Mouse (Mus musculus) liver, embryonic 15.5 days (tissue): ENCODE results near the gene Ranbp17. TPM values are rescaled to one million over a fixed set of nuclear protein-coding genes. Genes with fewer than 3 reads are reported as not detected.
A peak's percentile ranks its signal among the peaks of the same experiment; 100 is the strongest.

Experiments
- ATAC-seq: fragments of 200-750 bp; cut with Nextera tagmentation; 2 replicates; pipeline ENCODE4 v1.8.0; 2017; ENCODE audit warnings: moderate number of reproducible peaks, mild to moderate bottlenecking, moderate library complexity; ENCODE audit not compliant: insufficient read depth
- H3K27ac ChIP-seq: fragments of 300-500 bp; sonication (generic); replicated peaks from 2 replicates; pipeline ENCODE4 v1.5.1; 2015; ENCODE audit warnings: mild to moderate bottlenecking, inconsistent platforms
- H3K27me3 ChIP-seq: fragments of 300-500 bp; sonication (generic); 2 replicates; pipeline ENCODE4 v1.6.1; 2015; ENCODE audit warnings: mild to moderate bottlenecking, inconsistent platforms
- H3K36me3 ChIP-seq: fragments of 300-500 bp; sonication (generic); replicated peaks from 2 replicates; pipeline ENCODE4 v1.6.1; 2015; ENCODE audit warnings: moderate library complexity, mild to moderate bottlenecking, inconsistent platforms
- H3K4me1 ChIP-seq: fragments of 300-500 bp; sonication (generic); replicated peaks from 2 replicates; pipeline ENCODE4 v1.6.1; 2015; ENCODE audit warnings: inconsistent platforms
- H3K4me2 ChIP-seq: fragments of 300-500 bp; sonication (generic); 2 replicates; pipeline ENCODE4 v1.6.1; 2015; ENCODE audit warnings: moderate library complexity, mild to moderate bottlenecking, inconsistent platforms
- H3K4me3 ChIP-seq: fragments of 300-500 bp; sonication (generic); replicated peaks from 2 replicates; pipeline ENCODE4 v1.5.1; 2015; ENCODE audit warnings: mild to moderate bottlenecking, inconsistent platforms
- H3K9ac ChIP-seq: fragments of 300-500 bp; sonication (generic); 2 replicates; pipeline ENCODE4 v1.6.1; 2015; ENCODE audit warnings: moderate library complexity, mild to moderate bottlenecking, inconsistent platforms
- H3K9me3 ChIP-seq: fragments of 300-500 bp; sonication (generic); replicated peaks from 2 replicates; pipeline ENCODE4 v1.6.1; 2016; ENCODE audit warnings: inconsistent platforms
- WGBS: fragments of 180-500 bp; shearing (Covaris S2); methylation state at CpG from one replicate; pipeline ENCODE4 v1.1.7; 2015; ENCODE audit warnings: mixed read lengths; ENCODE audit not compliant: insufficient replicate concordance; 5-methylcytosine and 5-hydroxymethylcytosine counted together
- polyA plus RNA-seq: library from polyadenylated mRNA; unstranded; fragments of >200 nt; fragmentation: Nextera tagmentation; extraction: Ambion mirVana; gene quantifications from 2 replicates; pipeline ENCODE4 v1.2.1, GENCODE M21; 2015

Gene Ranbp17
- polyA plus RNA-seq, 1 experiment from 2014 or later = 2.4 TPM

DNA sequence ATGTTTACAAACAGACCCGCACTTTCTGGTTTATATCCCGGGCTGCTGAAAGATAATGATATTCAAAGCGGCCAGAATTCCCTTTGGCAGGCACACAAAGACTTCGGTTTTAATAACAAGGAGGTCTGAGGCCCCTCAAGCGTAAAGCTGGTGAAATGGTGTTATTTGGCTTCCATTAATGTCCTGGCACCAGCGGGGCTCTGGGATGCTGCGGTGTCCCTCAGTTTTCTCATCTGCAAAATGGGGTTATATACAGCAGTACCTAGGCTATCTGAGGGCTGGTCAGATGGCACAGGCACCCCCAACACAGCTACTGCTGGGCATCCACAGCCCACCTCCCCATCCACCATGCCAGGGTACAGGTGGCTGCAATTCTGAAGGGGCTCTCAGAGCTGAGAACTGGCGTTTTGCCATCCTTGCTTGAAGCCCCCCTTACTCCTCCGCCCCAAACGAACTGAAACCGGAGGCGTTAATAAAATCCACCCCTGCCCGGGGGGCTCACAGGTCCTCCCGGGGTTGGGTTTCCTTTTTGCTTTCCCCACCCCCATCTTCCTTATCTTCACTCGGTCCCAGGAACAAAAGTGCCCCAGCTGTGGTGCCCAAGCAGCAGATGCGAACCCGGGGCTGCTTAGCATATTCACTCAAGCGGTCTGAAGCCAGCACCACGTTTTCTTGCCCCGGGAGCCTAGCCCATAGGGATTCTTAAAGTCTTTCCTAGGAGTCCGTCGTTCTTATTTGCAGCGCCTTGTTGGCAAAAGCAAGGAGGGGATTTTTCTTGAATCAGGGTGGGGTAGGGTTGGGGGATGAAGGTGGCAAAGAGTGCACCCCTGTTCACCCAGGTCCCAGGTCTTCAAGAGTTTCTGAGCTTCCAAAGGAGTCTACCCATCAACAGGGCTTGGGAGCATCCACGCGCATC lies 317.8 kb downstream of the Ranbp17 start:
- Histone ChIP-seq H3K4me1 (peaks cover 9% of the 10 kb centered on the region), H3K36me3 (no peaks in the 10 kb centered on the region), H3K27ac (no peak overlapping the region), H3K9ac (no peak overlapping the region), H3K4me3 (no peak overlapping the region), H3K9me3 (no peaks in the 10 kb centered on the region), H3K27me3 (peaks cover 93% of the 10 kb centered on the region), H3K4me2 (no peak overlapping the region)
- 8% methylated on average over 25 of the region's 25 CpGs for WGBS
- ATAC-seq = no peak

- Histone ChIP-seq H3K4me3 (no peak overlapping the region), H3K4me2 (no peak overlapping the region), H3K4me1 (peaks cover 2% of the 10 kb centered on the region; the same call in 1 of the 2 replicates), H3K27me3 (peaks cover 86% of the 10 kb centered on the region), H3K9ac (no peak overlapping the region), H3K36me3 (no peaks in the 10 kb centered on the region), H3K9me3 (no peaks in the 10 kb centered on the region), H3K27ac (no peak overlapping the region)
- no peak for ATAC-seq
- 23% methylated on average over 7 of the region's 7 CpGs for WGBS
Measured at GRCm38 (mm10) chr11:33195061-33195460, 318.5 kb downstream of the Ranbp17 start.

- Histone ChIP-seq H3K4me3 (no peak overlapping the region), H3K27me3 (peaks cover 72% of the 10 kb centered on the region), H3K4me1 (no peaks in the 10 kb centered on the region), H3K4me2 (no peak overlapping the region), H3K9ac (no peak overlapping the region), H3K27ac (no peak overlapping the region), H3K36me3 (no peaks in the 10 kb centered on the region), H3K9me3 (no peaks in the 10 kb centered on the region)
- no peak for ATAC-seq
- WGBS = 5% methylated on average over 12 of the region's 12 CpGs
Measured at GRCm38 (mm10) chr11:33193695-33194094, 319.9 kb downstream of the Ranbp17 start.

DNA sequence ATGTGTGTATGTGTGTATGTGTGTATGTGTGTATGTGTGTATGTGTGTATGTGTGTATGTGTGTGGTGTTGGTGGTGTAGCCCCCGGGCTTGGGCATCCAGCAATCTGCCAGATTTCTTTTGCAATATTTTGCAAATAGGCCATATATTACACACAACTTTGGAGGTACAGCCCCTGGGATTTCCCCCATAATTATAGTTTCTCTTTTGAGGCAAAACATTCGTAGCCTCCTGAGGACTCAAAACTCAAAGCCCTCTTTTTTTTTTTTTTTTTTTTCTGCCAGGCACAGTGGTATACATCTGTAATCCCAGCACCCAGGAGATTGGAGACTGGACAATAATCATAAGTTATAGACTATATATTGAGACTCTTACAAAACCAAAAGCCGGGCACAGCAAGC lies 331.7 kb downstream of the Ranbp17 start:
- Histone ChIP-seq H3K4me1 (no peaks in the 10 kb centered on the region), H3K9ac (no peak overlapping the region), H3K9me3 (no peaks in the 10 kb centered on the region), H3K27me3 (peaks cover 44% of the 10 kb centered on the region), H3K4me2 (no peak overlapping the region), H3K27ac (no peak overlapping the region), H3K4me3 (no peak overlapping the region), H3K36me3 (no peaks in the 10 kb centered on the region)
- 55% methylated on average over 3 of the region's 3 CpGs for WGBS
- ATAC-seq = no peak

GRCm38 (mm10) chr11:33180701-33181116 lies 332.8 kb downstream of the Ranbp17 start:
- Histone ChIP-seq H3K4me1 (no peaks in the 10 kb centered on the region), H3K9me3 (no peaks in the 10 kb centered on the region), H3K27me3 (peaks cover 54% of the 10 kb centered on the region), H3K4me3 (no peak overlapping the region), H3K27ac (no peak overlapping the region), H3K9ac (no peak overlapping the region), H3K36me3 (no peaks in the 10 kb centered on the region), H3K4me2 (peak overlapping the region; percentile 33; the same call in 1 of the 2 replicates)
- WGBS = 5% methylated on average over 18 of the region's 18 CpGs
- no peak for ATAC-seq

GRCm38 (mm10) chr11:33179802-33180201 lies 333.7 kb downstream of the Ranbp17 start:
- Histone ChIP-seq H3K4me2 (no peak overlapping the region), H3K27ac (no peak overlapping the region), H3K36me3 (no peaks in the 10 kb centered on the region), H3K9me3 (no peaks in the 10 kb centered on the region), H3K4me1 (no peaks in the 10 kb centered on the region), H3K27me3 (peaks cover 60% of the 10 kb centered on the region), H3K9ac (no peak overlapping the region), H3K4me3 (no peak overlapping the region)
- WGBS = 56% methylated on average over 1 of the region's 1 CpGs
- ATAC-seq = no peak

DNA sequence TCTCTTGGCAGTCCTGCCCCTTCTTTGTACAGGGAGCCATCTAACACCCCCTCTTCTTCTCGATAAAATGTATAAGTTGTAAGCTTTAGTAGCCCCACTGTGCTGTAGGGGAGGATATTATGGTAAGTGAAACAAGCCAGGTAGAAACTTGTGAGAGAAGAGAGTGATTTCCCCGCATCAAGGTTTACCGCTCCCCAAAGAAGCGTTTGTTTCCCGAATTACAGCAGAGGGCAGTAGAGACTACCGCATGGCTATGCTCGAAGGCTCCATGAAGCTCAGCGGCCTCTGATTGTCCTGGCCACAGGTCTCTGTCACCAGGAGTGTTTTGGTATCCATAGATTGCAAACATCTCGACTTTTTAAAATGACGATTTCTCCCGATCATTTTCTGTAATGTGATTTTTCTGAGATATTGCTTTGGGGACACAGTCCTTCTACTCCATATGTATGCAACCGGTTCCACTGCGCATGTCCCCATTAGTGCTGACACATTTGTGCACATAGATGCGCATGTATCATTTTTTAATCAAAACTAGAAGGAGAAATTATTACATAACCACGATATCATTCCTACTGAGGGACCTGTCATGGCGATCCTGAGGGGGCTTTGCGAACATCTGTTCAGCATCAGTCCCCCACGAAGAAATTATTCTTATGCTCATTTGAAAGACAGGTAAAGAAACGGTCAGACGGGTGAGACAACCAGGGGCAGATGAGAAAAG lies 336.9 kb downstream of the Ranbp17 start:
- Histone ChIP-seq H3K9me3 (no peaks in the 10 kb centered on the region), H3K4me3 (no peak overlapping the region), H3K27me3 (peaks cover 70% of the 10 kb centered on the region), H3K4me2 (no peak overlapping the region), H3K36me3 (no peaks in the 10 kb centered on the region), H3K9ac (no peak overlapping the region), H3K4me1 (no peaks in the 10 kb centered on the region), H3K27ac (no peak overlapping the region)
- WGBS = 28% methylated on average over 20 of the region's 20 CpGs
- no peak for ATAC-seq

- peaks cover 71% of the 10 kb centered on the region for H3K27me3 ChIP-seq
- H3K27ac ChIP-seq = no peak overlapping the region
- H3K4me2 ChIP-seq = no peak overlapping the region
- H3K4me3 ChIP-seq = no peak overlapping the region
- 50% methylated on average over 3 of the region's 3 CpGs for WGBS
- no peaks in the 10 kb centered on the region for H3K9me3 ChIP-seq
- no peaks in the 10 kb centered on the region for H3K36me3 ChIP-seq
- ATAC-seq = no peak
- no peak overlapping the region for H3K9ac ChIP-seq
- no peaks in the 10 kb centered on the region for H3K4me1 ChIP-seq
Measured at GRCm38 (mm10) chr11:33175768-33176167, 337.8 kb downstream of the Ranbp17 start.

DNA sequence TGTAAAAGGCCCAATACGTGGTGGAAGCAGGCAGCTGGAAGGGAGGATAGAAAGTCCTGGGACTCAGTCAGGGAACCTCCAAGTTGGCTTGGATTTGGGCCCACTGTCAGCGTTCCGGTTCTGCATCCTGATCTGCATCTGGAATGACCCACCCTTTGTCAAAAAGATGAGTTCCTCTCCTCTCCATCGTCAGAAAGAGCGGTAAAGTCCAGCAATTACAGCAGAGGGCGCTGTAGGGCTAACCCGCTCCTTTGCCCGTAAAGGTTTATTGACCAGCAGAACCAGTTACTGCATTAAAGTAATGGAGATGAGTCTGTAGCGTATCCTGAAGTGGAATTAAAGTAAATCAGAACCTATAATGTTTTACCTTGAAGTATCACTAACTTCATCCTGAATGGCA lies 343.1 kb downstream of the Ranbp17 start:
- Histone ChIP-seq H3K9me3 (no peaks in the 10 kb centered on the region), H3K4me3 (no peak overlapping the region), H3K9ac (no peak overlapping the region), H3K4me1 (no peaks in the 10 kb centered on the region), H3K27ac (no peak overlapping the region), H3K36me3 (no peaks in the 10 kb centered on the region), H3K4me2 (no peak overlapping the region), H3K27me3 (peaks cover 44% of the 10 kb centered on the region)
- 8% methylated on average over 9 of the region's 9 CpGs for WGBS
- no peak for ATAC-seq

- peaks cover 28% of the 10 kb centered on the region for H3K4me1 ChIP-seq
- H3K4me2 ChIP-seq = peak within 1 kb of the TSS; percentile 97
- H3K27me3 ChIP-seq = peaks cover 9% of the 10 kb centered on the region; the same call in 1 of the 2 replicates
- peak within 1 kb of the TSS; percentile 93 for H3K4me3 ChIP-seq
- WGBS = 3% methylated on average over 49 of the region's 49 CpGs
- peak within 1 kb of the TSS; percentile 89 for H3K27ac ChIP-seq
- peaks cover 31% of the 10 kb centered on the region for H3K36me3 ChIP-seq
- ATAC-seq = peak; percentile 95
- H3K9me3 ChIP-seq = no peaks in the 10 kb centered on the region
- H3K9ac ChIP-seq = peak within 1 kb of the TSS; percentile 87
Measured at GRCm38 (mm10) chr11:33162998-33163506, 350.5 kb downstream of the Ranbp17 start, which contains the start of gene Npm1. Npm1 (minus strand) TSS chr11:33163206.
